Mouse (Mus musculus): Measurements from ENCODE around the gene Slc39a7. TPM values are rescaled to one million over a fixed set of nuclear protein-coding genes. Genes with fewer than 3 reads are reported as not detected.
A peak's percentile ranks its signal among the peaks of the same experiment; 100 is the strongest.

Slc39a7 gene
- total RNA-seq (2021): 10 to 100 TPM; 95.3 to 99.9 TPM
- long read RNA-seq, experiment 1, transcript Slc39a7-201 (7 exons, 2,320 nt): major isoform, 91 of 125 reads
- long read RNA-seq, experiment 1, transcript Slc39a7-203 (8 exons, 1,550 nt): minor isoform, 11 of 125 reads
- long read RNA-seq, experiment 1, partial matches to known transcripts: 6 of 125 reads
- long read RNA-seq, experiment 1, other reads (novel, unspliced or antisense): 14 of 125 reads
- long read RNA-seq, experiment 2, transcript Slc39a7-204 (6 exons, 2,433 nt): minor isoform, 8 of 119 reads
- long read RNA-seq, experiment 2, transcript Slc39a7-201 (7 exons, 2,320 nt): major isoform, 85 of 119 reads
- long read RNA-seq, experiment 2, transcript Slc39a7-203 (8 exons, 1,550 nt): minor isoform, 24 of 119 reads
- long read RNA-seq, experiment 2, partial matches to known transcripts: 0 of 119 reads
- long read RNA-seq, experiment 2, other reads (novel, unspliced or antisense): 2 of 119 reads

DNA sequence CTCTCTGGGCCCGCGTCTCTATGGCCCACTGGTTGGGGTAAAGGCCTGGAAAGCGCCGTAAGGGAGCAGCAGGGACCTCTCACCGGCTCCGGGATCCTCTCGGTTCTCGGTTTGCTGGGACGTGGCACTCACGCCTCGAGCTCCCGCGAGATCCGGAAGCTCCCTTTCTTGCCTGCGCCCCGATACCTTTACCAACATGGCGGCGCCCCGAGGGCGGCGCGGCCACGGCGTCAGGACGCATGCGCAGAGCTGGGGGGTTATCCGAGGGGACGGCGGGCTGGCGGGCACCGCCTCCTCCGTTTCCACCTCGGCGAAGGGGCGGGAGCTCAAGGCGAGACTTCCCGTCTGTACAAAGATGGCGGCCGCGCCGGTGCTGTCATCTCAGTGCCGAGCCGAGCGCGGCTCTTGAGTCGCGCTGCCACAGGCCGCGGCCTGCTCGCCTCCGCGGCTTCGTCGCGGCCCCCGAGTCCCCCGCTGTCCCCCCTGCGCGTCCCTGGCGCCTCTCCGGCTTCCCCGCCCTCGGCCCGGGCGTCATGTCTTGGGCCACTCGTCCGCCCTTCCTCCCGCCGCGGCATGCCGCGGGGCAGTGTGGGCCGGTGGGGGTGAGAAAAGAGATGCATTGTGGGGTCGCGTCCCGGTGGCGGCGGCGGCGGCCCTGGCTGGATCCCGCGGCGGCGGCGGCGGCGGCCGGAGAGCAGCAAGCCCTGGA is at the start of gene Slc39a7, which contains the start of gene Rxrb:
Gene Slc39a7, minus strand, starts transcription at position 218 of the 709 bp plus-strand sequence.
Gene Rxrb, plus strand, starts transcription at position 348 of the 709 bp plus-strand sequence.
- intact Hi-C loops (cut with DNase I): loop anchor here (10.0 kb wide), 1 partner anchor 573 kb away; the partner anchor contains the start of genes Agpat1 and Rnf5
- DNase-seq (ENCODE audit: low spot score in 2 of 2): peak; percentile 98 to 99

DNA sequence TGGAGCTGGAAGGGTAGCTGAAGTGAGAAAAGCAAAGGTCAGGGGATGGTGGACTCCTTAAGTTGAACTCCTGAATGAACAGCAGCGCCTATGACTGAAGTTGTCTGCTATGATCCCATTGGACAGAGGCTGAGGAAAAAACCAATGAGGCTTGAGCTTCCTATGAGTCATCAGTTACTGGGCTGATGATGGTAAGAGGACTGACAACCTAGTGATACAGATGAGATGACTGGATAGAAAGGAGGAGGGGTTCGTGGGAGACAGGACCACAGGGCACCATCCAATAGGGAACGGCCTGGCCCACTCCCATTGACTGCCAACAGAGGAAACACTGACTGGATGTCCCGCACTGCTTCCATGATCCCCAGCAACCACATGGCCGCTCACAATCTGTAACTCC is 48.1 kb upstream of the Slc39a7 start:
- DNase-seq (ENCODE audit: low spot score in 2 of 2): peak; percentile 49 to 75
- intact Hi-C loops (cut with DNase I): no loop called here

DNA sequence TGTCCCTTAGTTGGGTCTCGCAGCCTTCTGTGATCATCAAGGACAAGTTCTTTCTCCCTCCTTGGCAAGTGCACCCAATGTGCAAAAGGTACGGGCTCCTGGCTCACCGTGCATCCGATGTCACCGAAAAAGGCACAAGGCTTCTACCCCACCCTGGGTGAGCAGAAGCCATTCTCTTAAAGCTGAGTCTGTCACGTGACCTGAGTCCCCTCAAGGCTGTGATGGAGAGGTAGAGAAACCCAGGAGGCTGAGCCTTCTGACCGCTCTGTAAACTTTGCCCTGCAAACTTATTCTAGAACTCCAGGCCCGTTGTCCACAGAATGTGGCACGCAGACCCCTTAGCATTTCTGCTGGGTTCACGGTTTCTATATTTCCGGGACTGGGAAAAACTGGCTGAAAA is 47.5 kb upstream of the Slc39a7 start:
- DNase-seq (ENCODE audit: low spot score in 2 of 2): no peak
- intact Hi-C loops (cut with DNase I): no loop called here

DNA sequence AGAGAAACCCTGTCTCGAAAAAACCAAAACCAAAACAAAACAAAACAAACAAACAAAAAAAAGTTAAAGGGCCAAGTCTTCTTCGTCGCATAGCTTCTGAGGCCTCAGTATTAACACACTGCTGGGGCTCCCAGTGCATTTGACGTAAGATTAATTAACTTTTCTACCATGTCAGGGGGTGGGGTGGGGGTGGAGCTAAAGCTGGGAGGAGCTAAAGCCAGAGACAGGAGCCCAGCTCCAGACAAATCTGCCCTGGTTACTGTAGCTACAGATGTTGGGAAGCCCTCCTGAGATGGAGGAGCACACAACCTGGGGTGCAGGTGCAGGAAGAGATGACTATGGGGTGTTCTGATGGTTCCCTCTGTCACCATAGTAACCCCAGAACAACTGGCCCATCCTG is 46.7 kb upstream of the Slc39a7 start:
- DNase-seq (ENCODE audit: low spot score in 2 of 2): no peak
- intact Hi-C loops (cut with DNase I): loop anchor here (1.0 kb wide), 1 partner anchor 91 kb away; no protein-coding TSS in a partner anchor

DNA sequence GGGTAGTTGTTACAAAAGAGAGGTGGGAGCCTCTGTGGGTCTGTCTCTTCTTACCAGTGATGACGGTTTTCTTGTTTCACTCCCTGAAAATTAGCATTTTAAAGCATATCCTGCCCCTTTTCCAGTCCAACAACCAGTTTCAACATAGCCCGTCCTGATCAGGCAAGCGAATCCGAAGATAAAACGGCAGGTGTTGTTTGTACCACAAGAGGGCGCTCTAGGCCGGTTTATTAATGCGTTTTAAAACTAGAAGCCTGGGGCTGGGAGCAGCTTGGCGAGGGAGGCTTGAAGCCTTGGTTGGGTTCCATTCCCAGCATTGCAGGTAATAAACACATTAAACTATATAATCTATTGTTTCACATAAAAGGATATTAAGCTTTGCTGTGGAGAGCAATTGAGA is 46.1 kb upstream of the Slc39a7 start:
- DNase-seq (ENCODE audit: low spot score in 2 of 2): peak; percentile 71 to 86
- intact Hi-C loops (cut with DNase I): no loop called here

DNA sequence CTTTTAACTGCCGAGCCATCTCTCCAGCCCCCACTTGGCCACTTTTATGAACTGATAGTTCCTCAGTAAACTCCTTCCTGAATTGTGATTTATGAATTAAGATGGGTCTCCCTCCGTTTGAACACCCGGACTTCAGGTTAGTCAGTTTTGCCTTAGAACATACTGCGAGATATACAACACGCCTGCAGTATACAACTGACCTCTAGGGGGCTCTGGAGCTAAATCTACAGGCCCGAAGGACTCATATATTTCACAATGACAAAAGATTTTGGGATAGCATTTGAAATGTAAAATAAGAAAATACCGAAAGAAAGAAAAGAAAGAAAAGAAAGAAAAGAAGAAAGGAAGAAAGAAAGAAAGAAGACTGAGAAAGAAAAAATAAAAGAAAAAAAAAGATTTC is 43.8 kb upstream of the Slc39a7 start:
- intact Hi-C loops (cut with DNase I): no loop called here
- peak; percentile 83 for DNase-seq (ENCODE audit: low spot score in 2 of 2)

DNA sequence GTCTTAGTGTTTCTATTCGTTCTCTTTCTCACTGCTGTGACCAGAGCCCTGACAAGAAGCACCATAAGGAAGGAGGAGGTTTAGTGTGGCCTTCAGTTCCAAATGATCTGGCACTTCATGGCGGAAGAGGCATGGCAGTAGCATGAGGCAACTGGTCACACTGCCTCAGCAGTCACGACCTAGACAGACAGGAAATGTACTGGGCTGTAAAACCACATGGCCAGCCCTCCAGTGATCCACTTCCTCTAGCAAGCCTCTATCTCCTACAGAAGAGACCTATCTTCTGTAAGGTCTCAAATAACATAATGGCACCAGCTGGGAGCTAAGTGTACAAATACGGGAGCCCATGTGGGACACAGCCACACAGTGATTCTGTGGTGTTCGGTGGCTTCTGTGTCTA is 40.6 kb upstream of the Slc39a7 start:
- intact Hi-C loops (cut with DNase I): no loop called here
- DNase-seq (ENCODE audit: low spot score in 2 of 2): no peak

DNA sequence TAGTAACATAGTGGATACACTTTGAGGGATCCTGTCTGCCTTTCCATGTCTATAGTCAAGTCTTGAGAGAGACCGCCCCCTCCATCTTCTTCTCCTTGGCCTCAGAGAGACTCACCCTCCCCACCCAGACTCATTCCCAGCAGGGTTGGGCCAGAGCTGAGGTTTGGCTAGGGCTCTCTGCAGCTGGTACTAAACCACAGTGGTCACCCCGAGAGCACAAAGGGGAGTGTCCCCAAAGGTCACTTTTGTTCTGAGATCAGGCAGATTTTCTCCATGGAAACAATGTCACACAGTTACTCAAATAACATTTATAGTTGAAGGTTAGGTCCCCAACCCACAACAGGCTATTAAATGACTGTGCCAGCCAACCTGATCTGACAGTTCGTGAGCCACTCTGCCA is 37.4 kb upstream of the Slc39a7 start:
- DNase-seq (ENCODE audit: low spot score in 2 of 2): no peak
- intact Hi-C loops (cut with DNase I): no loop called here

DNA sequence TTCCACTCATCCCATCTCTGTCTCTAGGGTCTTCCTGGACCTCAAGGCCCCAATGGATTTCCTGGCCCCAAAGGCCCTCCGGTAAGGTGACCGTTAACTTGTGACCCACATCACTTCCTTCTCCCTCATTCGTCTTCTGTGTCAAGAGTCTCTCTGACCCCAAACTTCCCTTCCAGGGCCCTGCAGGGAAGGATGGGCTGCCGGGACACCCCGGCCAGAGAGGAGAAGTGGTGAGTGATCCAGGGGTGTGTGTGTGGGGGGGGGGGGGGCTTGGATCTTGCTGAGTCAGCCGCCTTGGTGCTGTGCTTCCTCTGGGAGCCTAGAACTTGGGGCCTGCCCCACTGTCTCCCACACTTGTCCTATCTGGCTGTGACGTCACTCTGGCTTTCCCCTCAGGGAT is 25.7 kb upstream of the Slc39a7 start:
- no peak for DNase-seq (ENCODE audit: low spot score in 2 of 2)
- intact Hi-C loops (cut with DNase I): no loop called here

DNA sequence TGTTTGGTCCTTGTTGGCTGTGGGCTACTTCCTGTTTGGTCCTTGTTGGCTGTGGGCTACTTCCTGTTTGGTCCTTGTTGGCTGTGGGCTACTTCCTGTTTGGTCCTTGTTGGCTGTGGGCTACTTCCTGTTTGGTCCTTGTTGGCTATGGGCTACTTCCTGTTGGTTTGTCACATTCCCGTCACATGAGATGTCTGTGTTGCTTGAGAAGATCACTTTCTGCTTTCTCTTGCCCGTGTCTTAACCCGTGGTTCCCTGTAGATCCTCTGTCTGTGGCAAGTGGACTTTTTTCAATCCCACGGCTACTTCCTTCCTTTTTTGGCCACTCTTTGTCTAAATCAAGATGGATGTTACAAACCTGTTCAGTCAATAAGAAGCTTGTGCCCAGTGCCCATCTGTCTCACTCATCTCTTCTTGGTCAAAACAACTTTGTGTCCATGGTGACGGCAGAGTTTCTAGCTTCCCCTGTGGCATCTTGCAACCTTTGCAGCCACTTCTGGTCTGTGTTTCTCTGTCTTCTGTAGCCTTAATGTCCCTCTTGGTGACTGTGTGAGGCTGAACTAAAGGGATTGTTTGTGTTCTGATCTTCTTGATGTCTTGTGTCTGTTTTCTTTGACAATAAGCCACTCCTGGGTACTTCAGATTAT is 16.0 kb upstream of the Slc39a7 start:
- intact Hi-C loops (cut with DNase I): no loop called here
- no peak for DNase-seq (ENCODE audit: low spot score in 2 of 2)

DNA sequence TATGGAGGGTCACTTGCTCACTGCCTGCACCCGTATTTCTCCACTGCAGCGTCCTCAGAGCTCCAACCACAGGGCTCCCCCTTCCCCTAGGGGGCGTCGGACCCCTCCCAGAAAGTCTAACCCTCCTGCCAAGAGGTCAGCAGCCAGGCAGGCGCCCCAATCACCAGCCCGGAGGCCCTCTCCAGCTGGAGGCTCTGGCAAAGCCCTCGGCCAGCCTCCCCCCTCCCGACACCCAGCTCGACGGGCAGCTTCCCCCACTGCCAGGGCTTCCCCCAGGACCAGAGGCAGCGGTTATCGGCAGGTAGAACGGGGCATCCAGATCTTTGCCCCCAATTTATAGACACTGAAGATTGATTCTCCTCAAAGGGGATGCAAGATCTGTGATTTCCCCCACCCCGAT is 14.5 kb upstream of the Slc39a7 start:
- intact Hi-C loops (cut with DNase I): no loop called here
- no peak for DNase-seq (ENCODE audit: low spot score in 2 of 2)

DNA sequence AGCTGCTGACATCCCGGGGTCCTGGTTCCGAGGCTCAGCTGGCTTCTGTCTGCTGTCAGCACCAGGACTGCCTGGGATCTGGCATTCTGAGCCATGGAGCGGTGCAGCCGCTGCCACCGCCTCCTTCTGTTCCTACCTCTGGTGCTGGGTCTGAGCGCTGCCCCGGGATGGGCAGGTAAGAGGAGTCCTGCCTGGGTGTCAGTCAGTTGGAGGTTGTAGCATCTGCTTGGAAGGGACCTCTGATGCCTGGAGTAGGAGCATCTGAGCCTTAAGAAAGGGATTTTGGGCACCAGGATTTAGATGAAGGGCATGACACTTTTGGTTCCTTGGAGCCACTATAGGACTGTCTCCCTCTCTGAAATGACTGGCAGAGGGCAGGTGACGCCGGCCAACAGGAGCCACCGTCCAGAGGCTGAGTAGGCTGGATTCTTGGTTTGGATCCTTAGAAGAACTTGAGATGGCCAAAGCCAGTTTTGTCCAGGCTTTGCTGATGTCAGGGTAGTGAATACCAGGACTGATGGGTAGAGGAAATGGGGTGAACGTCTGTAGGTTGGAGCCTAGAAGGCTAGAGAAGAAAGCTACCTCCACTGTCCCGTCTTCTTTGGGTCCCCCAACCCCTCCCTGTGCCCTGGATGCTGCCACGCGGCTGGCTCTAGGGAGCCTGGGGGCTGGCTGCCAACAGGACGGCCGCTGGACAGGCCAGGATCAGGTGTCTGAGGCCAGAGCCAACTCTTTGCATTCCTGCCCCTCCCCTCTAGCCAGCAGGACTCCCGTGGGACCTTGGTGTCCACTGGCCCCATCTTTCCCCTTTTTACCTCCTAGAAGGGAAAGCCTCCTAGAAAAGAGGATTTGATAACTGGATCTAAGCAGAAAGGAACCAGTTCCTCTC is 8.3 kb upstream of the Slc39a7 start:
- DNase-seq (ENCODE audit: low spot score in 2 of 2): no peak
- intact Hi-C loops (cut with DNase I): loop anchor here (5.0 to 10.0 kb wide), 2 partner anchors 77 to 565 kb away; partner anchors contain the start of genes Agpat1, H2-DMa and Rnf5

DNA sequence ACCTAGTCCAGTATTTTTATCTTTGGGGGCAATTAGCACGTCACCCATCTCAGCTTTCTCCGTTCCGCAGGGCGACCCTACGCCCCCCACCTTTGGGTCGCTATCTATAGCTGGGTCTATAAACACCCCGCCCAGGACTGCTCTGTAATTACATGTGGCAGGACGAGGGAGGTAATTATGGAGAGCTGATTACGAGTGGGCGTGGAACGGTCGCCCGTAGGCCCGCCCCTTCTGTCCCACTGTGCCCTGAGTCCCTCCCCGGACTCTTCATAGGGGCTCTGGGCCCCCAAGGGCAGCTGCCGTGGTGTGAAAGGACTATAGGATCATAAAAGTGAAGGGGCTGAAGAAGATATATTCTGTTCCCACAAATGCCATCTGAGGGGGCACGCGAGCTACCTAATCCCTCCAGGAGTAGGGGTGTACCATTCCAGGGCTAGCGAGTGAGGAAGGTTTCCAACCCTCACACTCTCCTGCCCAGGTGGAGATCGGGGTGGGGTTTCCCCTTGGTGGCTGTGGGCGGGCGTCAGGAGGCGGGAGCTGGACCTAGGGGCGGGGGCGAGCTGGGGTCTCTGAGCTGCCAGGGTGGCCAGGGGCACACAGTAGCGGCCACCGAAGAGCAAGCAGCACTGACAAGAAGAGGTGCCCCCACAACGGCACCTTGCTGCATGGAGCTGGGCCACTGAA is 7.5 kb upstream of the Slc39a7 start, which contains the start of gene Col11a2:
Gene Col11a2, plus strand, starts transcription at position 560 of the 684 bp plus-strand sequence.
- intact Hi-C loops (cut with DNase I): loop anchor here (5.0 to 10.0 kb wide), 2 partner anchors 78 to 566 kb away; partner anchors contain the start of genes Agpat1, H2-DMa and Rnf5
- peak in 1 of 2 experiments; percentile 18 for DNase-seq (ENCODE audit: low spot score in 2 of 2)

DNA sequence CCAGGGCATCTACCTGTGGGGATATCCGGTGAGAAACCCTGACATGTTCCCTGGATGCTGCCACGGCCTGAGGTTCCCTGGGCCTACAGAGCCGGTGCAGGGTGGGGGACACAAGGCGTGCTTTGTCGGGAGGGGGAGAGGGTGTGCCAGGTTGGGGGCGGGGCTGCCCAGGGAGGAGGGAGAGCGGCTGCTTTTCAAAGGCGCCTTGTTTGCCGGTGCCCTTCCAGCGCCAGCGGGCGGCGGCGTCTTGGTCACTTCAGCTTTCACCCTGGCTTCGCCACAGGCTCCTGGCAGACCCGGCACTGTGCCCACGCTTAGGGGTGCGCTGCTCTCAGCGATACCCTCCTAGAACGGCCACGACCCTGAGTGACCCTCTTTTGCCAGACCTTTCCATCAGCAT is 7.0 kb upstream of the Slc39a7 start:
- intact Hi-C loops (cut with DNase I): loop anchor here (5.0 to 10.0 kb wide), 2 partner anchors 79 to 566 kb away; partner anchors contain the start of genes Agpat1, H2-DMa and Rnf5
- peak in 1 of 2 experiments; percentile 66 for DNase-seq (ENCODE audit: low spot score in 2 of 2)

DNA sequence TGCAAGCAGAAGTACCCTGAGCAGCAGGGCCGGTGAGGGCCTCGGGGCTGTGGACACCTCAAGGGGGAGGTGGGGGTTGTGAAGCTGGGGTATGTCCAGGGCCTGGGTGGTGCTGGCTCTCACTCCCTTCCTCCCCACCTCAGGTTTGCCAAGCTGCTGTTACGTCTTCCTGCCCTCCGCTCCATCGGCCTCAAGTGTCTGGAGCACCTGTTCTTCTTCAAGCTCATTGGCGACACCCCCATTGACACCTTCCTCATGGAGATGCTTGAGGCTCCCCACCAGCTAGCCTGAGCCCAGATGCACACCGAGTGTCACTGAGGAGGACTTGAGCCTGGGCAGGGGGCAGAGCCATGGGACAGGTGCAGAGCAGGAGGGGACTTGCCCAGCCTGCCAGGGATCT is 5.8 kb upstream of the Slc39a7 start:
- intact Hi-C loops (cut with DNase I): loop anchor here (5.0 to 10.0 kb wide), 2 partner anchors 80 to 568 kb away; partner anchors contain the start of genes Agpat1, H2-DMa and Rnf5
- no peak for DNase-seq (ENCODE audit: low spot score in 2 of 2)

DNA sequence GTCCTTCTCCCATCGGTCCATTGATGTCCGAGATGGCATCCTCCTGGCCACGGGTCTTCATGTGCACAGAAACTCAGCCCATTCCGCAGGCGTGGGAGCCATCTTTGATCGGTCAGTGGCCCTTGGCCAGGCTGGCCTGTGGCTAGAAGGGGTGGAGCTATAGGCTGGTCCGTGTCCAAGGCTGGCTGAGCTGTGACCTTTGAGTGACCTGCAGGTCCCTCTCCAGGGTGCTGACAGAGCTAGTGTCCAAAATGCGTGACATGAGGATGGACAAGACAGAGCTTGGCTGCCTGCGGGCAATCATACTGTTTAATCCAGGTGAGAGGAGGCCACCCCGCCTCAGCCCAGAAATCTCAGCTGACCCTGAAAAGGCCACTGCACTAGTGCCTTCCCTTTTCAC is 5.2 kb upstream of the Slc39a7 start:
- DNase-seq (ENCODE audit: low spot score in 2 of 2): no peak
- intact Hi-C loops (cut with DNase I): loop anchor here (5.0 to 10.0 kb wide), 2 partner anchors 81 to 568 kb away; partner anchors contain the start of genes Agpat1, H2-DMa and Rnf5

DNA sequence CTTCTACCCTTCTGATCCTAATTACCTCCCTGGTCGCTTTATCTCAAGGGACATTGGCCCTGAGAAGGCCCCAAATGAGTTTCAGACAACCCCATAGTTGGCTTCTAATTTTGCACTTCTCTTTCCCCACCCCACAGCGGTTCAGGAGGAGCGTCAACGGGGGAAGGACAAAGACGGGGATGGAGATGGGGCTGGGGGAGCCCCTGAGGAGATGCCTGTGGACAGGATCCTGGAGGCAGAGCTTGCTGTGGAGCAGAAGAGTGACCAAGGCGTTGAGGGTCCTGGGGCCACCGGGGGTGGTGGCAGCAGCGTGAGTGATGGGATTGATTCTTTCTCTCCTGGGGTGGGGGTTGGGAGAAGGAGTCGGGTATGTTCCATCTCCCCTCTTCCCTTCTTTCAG is 4.0 kb upstream of the Slc39a7 start:
- DNase-seq (ENCODE audit: low spot score in 2 of 2): no peak
- intact Hi-C loops (cut with DNase I): loop anchor here (5.0 to 10.0 kb wide), 2 partner anchors 82 to 569 kb away; partner anchors contain the start of genes Agpat1, H2-DMa and Rnf5

DNA sequence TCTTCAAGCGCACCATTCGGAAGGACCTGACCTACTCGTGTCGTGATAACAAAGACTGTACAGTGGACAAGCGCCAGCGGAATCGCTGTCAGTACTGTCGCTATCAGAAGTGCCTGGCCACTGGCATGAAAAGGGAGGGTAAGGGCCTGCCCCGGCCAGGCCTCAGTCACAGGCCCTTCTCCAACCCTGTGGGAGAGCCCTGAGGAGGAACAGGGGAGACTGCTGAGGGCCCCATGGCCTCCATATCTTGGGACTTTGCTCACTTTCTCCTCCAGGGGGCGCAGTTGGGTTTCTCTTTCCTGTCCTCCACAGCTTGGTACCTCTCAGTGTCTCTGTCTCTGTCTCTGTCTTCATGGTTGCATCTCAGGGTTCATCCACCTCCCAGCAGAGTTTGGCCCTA is 2.6 kb upstream of the Slc39a7 start:
- DNase-seq (ENCODE audit: low spot score in 2 of 2): peak; percentile 73 to 78
- intact Hi-C loops (cut with DNase I): loop anchor here (10.0 kb wide), 1 partner anchor 571 kb away; the partner anchor contains the start of genes Agpat1 and Rnf5

All from left cerebral cortex, postnatal 14 days (tissue).